Mouse (Mus musculus) hindbrain, embryonic 10.5 days (tissue): Measurements from ENCODE around the gene Hcn4. TPM values are rescaled to one million over a fixed set of nuclear protein-coding genes. Genes with fewer than 3 reads are reported as not detected.

Experiments
- DNase-seq: peaks from one replicate; pipeline ENCODE4 v3.0.0-alpha.2; 2017; ENCODE audit warnings: low spot score
- H3K27ac ChIP-seq: fragments of 300-500 bp; sonication (generic); 2 replicates; pipeline ENCODE4 v1.5.1; 2016; ENCODE audit warnings: mild to moderate bottlenecking, moderate library complexity
- H3K27me3 ChIP-seq: fragments of 300-500 bp; sonication (generic); 2 replicates; pipeline ENCODE4 v1.6.1; 2016; ENCODE audit warnings: mild to moderate bottlenecking; ENCODE audit not compliant: poor library complexity, insufficient read depth, severe bottlenecking
- H3K36me3 ChIP-seq: fragments of 300-500 bp; sonication (generic); 2 replicates; pipeline ENCODE4 v1.6.1; 2016; ENCODE audit warnings: mild to moderate bottlenecking, moderate library complexity
- H3K4me1 ChIP-seq: fragments of 300-500 bp; sonication (generic); replicated peaks from 2 replicates; pipeline ENCODE4 v1.6.1; 2016; ENCODE audit warnings: mild to moderate bottlenecking
- H3K4me3 ChIP-seq: fragments of 300-500 bp; sonication (generic); 2 replicates; pipeline ENCODE4 v1.5.1; 2016; ENCODE audit warnings: mild to moderate bottlenecking, moderate library complexity
- H3K9me3 ChIP-seq: fragments of 300-500 bp; sonication (generic); 2 replicates; pipeline ENCODE4 v1.6.1; 2016; ENCODE audit warnings: mild to moderate bottlenecking, moderate library complexity
- WGBS: fragments of 180-500 bp; shearing (Covaris S2); methylation state at CpG from one replicate; pipeline ENCODE4 v1.1.7; 2016; 5-methylcytosine and 5-hydroxymethylcytosine counted together
- polyA plus RNA-seq: library from polyadenylated mRNA; unstranded; fragments of >200 nt; fragmentation: Nextera tagmentation; extraction: Ambion mirVana; gene quantifications from 2 replicates; pipeline ENCODE4 v1.2.1, GENCODE M21; 2016

Hcn4 gene
- polyA plus RNA-seq, 1 experiment from 2014 or later = 1.1 TPM

DNA sequence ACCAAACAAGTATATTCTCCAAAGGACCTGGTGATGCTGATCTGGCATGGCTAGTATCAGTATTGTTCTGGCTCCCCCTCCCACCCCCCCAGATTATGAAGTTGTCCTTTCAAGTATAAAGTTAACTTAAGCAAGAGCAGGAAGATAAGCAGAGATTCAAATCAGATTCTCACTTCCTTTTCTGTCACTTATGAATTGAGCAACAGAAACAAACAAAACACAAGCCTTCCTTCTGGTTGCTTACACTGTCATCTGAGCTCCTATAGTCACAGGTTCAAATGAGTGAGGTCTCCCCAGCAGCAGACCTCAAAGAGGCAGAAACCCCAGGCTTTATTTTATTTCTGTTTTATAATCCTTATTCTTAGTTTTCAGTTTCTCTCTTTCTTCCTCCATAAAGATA lies 76.4 kb downstream of the Hcn4 start:
- no peaks in the 10 kb centered on the region for H3K27me3 ChIP-seq
- H3K27ac ChIP-seq = no peak overlapping the region
- H3K4me3 ChIP-seq = no peak overlapping the region
- H3K9me3 ChIP-seq = no peaks in the 10 kb centered on the region
- DNase-seq = no peak
- peaks cover 49% of the 10 kb centered on the region for H3K36me3 ChIP-seq
- no peaks in the 10 kb centered on the region for H3K4me1 ChIP-seq

DNA sequence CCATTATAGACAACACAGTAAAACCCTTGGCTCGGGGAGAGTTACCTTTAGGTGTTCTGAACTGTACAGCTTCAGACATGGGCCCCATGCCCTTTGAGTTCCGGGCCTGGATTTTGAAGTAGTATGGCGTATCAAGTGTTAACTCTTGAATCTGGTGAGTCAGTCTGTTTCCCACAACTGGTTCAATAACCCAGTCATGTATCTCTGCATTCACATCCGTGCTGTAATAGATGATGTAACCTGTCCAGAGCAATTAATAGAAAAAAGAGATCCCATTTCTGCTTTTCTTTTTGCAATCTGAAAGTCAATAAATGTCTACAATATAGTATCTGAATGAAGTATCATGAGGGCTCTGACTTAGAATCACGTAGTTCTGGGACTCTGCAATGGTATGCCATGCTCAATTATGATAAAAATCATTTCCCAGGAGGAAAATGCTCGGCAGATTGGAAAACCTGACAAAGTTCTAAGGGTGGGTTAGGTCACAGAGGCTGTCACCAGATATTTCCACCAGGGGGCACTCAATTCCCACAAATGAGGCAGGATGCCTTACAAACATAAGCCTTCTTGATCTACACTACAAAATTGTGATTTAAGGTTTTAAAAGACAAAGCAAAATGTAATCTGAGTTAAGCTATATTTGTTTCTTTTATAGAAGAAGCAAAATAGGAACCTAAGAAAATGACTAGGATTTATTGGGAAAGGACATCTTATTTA lies 79.8 kb downstream of the Hcn4 start:
- peaks cover 66% of the 10 kb centered on the region for H3K36me3 ChIP-seq
- DNase-seq = peak; percentile 45
- H3K4me3 ChIP-seq = no peak overlapping the region
- H3K4me1 ChIP-seq = no peaks in the 10 kb centered on the region
- 71% methylated on average over 6 of the region's 6 CpGs for WGBS
- no peaks in the 10 kb centered on the region for H3K9me3 ChIP-seq
- H3K27me3 ChIP-seq = no peaks in the 10 kb centered on the region
- H3K27ac ChIP-seq = no peak overlapping the region

Other genes starting within 250 kb of the Hcn4 start
- 57.2 and 57.6 TPM in 2 replicates for gene Nptn, start 241.2 kb upstream of the Hcn4 start, polyA plus RNA-seq
- 0.73 and 1.7 TPM in 2 replicates for gene Rec114, start 79.4 kb upstream of the Hcn4 start, polyA plus RNA-seq
- 34.5 and 36.5 TPM in 2 replicates for gene Neo1, start 213.0 kb downstream of the Hcn4 start, polyA plus RNA-seq